Mouse (Mus musculus) cortical plate, adult 2 months (tissue): ENCODE results near the gene Gse1.

Experiments used
- CTCF ChIP-seq: fragments of 200-500 bp; IDR thresholded peaks from 2 replicates; pipeline ENCODE4 v1.5.1; 2011; ENCODE audit warnings: mild to moderate bottlenecking, control low read depth, low read length; ENCODE audit not compliant: insufficient read depth; ENCODE audit errors: extremely low read depth
- POLR2A ChIP-seq: fragments of 200-500 bp; IDR thresholded peaks from 2 replicates; pipeline ENCODE4 v1.6.1; 2011; ENCODE audit warnings: mild to moderate bottlenecking, low read length, control low read depth; ENCODE audit not compliant: insufficient read depth; ENCODE audit errors: extremely low read depth

- TF ChIP-seq CTCF (no peak), POLR2A (no peak)
Measured at GRCm38 (mm10) chr8:120465710-120466109, 237.5 kb downstream of the Gse1 start.
